Mouse (Mus musculus): ENCODE measurements around the gene Supt3. TPM values are rescaled to one million over a fixed set of nuclear protein-coding genes. Genes with fewer than 3 reads are reported as not detected.

The Supt3 gene
- polyA plus RNA-seq, 1 experiment from 2014 or later = 24.7 TPM

DNA sequence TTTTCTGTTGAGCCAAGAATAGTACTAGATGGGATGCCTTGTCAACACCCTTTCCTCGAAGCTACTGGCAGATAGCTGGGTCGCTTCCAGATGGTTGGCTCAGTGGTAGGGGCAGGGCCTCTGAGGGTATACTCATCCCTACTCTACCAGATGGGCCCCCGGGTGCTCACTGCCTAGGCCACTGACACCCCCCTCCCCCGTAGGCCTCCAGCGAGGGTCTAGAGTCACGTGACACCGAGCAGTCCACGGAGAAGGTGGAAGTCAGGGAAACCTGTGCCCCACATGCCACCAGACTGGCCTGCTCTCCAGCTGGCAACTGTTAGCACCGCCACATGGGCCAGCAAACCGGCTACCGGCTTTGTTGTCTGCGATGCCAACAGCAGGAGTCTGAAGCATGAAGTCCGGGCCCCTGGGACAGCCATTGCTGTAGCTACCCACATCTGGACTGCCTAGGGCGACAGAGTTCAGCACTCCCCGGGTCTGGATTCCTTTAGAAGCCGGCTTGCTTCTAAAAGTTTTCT, 381.3 kb downstream of the Supt3 start:
- H3K27me3 ChIP-seq = no peaks in the 10 kb centered on the region; the same call in none of the 2 replicates
- WGBS = 33% methylated on average over 16 of the region's 16 CpGs
- no peaks in the 10 kb centered on the region for H3K9me3 ChIP-seq
- H3K4me1 ChIP-seq = peaks cover 19% of the 10 kb centered on the region
- peak overlapping the region; percentile 39 for H3K4me2 ChIP-seq (replicated peaks)
- no peaks in the 10 kb centered on the region for H3K36me3 ChIP-seq
- H3K9ac ChIP-seq = no peak overlapping the region
- ATAC-seq (ENCODE audit: low FRiP score, low read depth) = peak; percentile 42; the same call in 1 of the 2 replicates
- H3K27ac ChIP-seq = peak overlapping the region; percentile 48
- H3K4me3 ChIP-seq = no peak overlapping the region

DNA sequence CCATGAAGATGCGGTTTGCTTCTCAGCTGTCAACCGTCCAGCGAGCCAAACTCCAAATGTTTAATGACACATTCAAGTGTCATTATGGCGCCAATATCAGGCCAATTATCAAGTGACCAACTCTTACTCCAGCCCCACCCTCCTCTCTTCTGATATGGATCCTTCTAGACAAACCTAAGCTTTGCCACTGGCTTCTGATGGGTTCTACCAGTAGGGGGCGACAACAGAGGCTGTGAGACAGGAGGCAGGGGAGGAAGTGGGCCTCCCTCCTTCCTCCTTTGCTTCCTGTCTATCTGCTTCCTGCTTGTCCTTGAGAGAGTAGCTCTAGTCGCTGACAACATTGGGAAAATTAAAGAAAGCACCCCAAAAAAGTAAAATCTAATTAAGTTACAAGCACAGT, 383.7 kb downstream of the Supt3 start:
- no peak overlapping the region for H3K4me2 ChIP-seq (replicated peaks)
- no peaks in the 10 kb centered on the region for H3K36me3 ChIP-seq
- no peak overlapping the region for H3K27ac ChIP-seq
- H3K4me3 ChIP-seq = no peak overlapping the region
- H3K27me3 ChIP-seq = peaks cover 5% of the 10 kb centered on the region; the same call in 1 of the 2 replicates
- H3K4me1 ChIP-seq = peaks cover 14% of the 10 kb centered on the region
- H3K9me3 ChIP-seq = no peaks in the 10 kb centered on the region
- 86% methylated on average over 6 of the region's 6 CpGs for WGBS
- ATAC-seq (ENCODE audit: low FRiP score, low read depth) = no peak
- no peak overlapping the region for H3K9ac ChIP-seq

DNA sequence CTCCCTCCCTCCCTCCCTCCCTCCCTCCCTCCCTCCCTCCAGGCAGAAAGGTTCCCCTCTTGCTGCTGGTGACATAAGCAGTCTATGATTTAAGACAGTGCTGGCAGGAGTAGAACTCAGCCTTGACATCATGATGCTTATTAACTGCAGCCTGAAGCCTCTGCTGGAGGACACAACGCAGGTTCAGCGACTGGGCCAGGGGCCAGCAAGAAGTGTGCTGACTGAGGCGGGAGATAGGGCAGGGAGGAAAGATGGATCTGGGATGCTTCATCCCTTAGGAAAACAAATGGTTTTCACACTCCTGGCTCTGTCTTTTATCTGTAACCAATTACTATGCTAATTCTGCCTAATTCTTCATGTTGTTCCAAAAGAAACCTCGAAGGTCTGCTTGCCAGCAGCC, 388.8 kb downstream of the Supt3 start:
- H3K27ac ChIP-seq = no peak overlapping the region
- H3K27me3 ChIP-seq = peaks cover 6% of the 10 kb centered on the region
- H3K4me3 ChIP-seq = no peak overlapping the region
- H3K4me2 ChIP-seq (replicated peaks) = no peak overlapping the region
- no peaks in the 10 kb centered on the region for H3K36me3 ChIP-seq
- no peaks in the 10 kb centered on the region for H3K9me3 ChIP-seq
- H3K4me1 ChIP-seq = peaks cover 17% of the 10 kb centered on the region
- WGBS = 26% methylated on average over 4 of the region's 4 CpGs
- H3K9ac ChIP-seq = no peak overlapping the region
- ATAC-seq (ENCODE audit: low FRiP score, low read depth) = no peak

Other genes starting within 250 kb of the Supt3 start
- 14.9 and 15.1 TPM in 2 replicates for gene Runx2, start 37.6 kb downstream of the Supt3 start, polyA plus RNA-seq (2015; fragmentation: Nextera tagmentation; extraction: Ambion mirVana)